Mouse (Mus musculus) embryo, embryonic 10.5 days (tissue): ENCODE measurements around the gene B4galnt3.
A peak's percentile ranks its signal among the peaks of the same experiment; 100 is the strongest.
"Not testable (repeated sequence)": the region's sequence is repeated elsewhere in the genome, so short reads cannot be mapped to it uniquely, and the experiment has no call there.

Experiments
- DNase-seq: peaks from one replicate; pipeline ENCODE4 v3.0.0-alpha.2; 2015; ENCODE audit warnings: low spot score

B4galnt3 gene

DNA sequence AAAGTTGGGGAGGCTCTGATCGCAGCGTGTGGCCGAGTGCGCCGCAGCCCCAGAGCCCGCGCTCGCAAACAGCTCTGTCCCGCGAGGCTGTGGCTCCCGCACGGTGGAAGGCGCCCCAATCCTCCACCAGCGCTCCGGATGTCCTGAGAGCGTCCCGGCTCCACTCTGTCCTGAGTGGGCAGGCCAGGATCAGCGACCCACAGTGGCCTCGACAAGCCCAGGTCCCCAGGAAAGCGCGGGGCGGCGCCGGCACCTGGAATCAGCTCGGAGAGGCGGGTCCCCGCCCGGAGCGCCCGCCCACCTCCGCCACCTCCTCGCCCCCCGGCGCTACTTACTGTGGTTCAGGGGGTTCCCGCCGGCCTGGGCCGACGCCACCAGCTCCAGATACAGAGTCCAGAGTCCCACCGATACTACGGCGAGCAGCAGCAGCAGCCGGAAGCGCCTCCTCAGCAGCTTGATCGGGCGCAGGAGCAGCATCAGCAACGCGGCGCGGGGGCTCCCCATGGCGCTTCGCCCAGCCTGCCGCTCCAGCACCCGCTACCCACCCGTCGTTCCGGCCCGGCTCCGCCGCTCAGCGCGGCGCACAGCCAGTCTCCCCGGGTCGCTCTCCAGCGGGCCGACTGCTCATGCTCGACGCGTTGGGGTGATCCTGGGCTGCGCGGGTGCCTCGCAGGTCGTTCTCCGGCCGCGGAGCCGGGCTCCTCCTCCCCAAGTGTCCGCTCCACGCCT, at the start of gene B4galnt3, which contains the start of gene D330020A13Rik:
TSS of gene B4galnt3 (minus strand) at position 504 of the 729 bp plus-strand sequence.
TSS of gene D330020A13Rik (plus strand) at position 309 of the 729 bp plus-strand sequence.
- peak; percentile 51 for DNase-seq

GRCm38 (mm10) chr6:120343992-120344391, 49.6 kb upstream of the B4galnt3 start:
- DNase-seq, result no peak

DNA sequence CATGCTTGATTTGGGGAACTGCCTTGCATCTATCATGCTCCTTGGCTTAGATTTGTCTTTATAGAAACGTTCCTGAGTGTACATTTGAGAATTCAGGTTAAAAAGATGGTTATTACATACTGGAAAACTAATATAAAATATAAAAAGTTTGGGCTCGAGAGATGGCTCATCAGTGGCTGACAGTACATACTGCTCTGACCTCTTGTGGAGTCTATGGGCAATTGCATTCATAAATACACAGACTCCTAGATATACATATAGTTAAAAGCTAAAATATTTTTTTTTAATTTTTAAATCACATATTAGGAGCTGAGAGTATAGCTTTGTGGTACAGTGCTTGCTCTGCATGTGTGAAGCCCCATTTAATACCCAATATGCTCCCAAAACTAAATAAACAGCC, 38.0 kb upstream of the B4galnt3 start:
- DNase-seq, result no peak

DNA sequence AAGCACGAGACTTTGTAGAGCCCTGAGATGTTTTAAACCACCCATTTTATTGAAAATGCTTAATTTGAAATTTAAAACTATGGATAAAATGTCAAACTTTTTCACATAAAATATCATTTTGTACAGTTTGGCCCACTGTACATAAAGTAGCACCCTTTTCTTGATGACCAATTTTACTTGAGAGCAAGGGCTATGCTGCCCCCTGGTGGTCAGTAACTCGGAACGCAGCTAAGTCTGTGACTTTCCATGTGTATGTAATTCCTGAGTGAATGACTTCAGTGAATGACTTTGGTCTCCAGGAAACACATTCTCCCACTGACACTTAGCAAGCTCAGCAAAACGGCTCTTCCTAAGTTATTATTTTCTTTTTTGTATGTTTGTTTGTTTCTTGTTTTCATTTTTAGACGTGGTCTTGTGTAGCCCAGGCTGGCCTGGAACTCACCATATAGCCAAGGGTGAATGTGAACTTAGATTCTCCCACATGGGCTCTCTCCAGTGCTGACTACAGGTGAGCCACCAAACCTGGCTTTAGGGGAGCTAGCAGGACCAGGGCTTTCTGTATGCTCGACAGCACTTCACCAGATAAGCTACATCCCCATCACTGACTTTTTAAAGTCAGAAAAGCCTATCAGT, 30.1 kb upstream of the B4galnt3 start:
- DNase-seq, result peak; percentile 90

DNA sequence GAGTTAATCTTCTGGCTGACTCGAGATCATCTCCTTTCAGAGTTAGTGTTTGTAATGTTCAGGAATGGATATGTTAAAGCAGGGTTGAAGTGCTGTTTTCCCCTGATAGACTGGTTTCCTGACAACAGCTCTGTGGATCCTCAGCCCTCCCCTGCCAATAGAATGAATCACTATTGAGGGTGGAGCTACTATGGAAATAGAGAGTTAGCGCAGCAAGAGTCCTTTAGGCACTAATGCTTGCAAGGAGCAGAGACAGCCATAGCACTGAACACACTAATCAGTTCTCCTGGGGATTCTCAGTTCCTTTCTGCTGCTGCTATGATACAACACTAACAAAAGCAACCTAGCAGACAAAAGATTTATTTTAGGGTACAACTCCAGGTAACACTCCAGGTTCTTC, 26.0 kb upstream of the B4galnt3 start:
- DNase-seq, result no peak

- no peak for DNase-seq
Observed at GRCm38 (mm10) chr6:120319129-120319528, 24.8 kb upstream of the B4galnt3 start.

DNA sequence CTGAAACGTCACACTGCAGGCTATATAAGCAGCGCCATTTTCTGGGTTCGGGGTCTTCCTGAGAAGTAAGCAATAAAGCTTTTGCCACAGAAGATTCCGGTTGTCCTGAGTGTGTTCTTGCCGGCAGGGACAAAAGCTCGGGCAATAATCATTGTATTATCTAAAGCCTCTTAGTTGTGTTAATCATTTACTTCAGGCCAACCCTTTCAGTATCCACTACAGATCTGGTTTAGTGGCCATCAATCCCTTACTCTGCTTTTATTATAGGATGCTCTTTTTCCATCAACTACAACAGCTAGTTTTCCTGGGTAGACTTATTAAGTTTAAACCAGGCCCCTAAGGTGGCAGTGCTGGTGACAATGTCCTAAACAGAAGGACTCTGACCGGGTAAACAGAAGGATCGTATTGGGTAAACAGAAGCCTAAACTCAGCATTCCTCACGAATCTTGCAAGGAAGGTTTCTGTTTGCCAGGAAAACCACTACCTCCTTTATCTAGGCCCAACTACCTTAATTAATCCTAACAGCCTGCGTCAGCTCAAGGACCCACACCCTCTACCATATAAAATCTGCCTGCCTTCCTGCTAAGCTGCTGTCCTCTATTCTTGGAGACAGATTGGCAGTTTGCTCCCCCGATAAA, 24.1 kb upstream of the B4galnt3 start:
- no peak for DNase-seq

DNA sequence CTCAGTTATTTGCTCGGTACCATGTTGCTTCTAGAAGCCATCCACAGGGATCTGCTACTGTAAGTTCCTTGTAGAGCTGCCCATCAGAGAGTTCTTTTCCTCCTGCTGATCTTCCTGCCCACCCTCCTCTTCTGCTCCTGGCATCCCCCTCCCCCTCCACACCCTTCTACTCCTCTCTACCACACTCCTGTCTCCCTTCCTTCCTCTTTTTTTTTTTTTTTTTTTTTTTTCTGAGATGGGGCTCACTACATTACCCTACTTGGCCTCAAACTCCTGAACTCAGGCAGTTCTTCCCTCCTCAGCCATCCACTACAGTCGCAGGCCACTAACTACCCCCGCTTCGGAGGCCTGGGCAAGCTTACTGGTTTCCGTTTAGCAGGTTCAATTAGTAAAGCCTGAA, 18.1 kb upstream of the B4galnt3 start:
- DNase-seq, result no peak

DNA sequence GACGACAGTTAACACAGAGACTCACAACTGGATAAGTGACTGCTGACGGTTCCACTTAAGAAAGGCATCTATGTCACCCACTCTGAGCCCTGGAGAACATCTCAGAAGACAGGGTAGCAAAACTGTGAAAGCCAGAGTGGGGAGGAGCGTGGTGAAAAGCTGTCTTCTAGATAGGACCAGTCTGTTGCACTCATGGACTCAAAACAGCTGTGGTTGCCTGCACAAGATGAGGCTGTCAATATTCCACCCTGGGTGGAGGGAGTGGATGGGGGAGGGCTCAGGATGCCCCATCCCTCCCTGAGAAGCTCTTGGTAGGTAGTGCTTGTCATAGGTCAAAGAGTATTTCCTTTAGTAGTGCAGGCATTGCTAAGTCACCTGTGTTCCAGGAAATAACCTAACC, 15.4 kb upstream of the B4galnt3 start:
- no peak for DNase-seq

DNA sequence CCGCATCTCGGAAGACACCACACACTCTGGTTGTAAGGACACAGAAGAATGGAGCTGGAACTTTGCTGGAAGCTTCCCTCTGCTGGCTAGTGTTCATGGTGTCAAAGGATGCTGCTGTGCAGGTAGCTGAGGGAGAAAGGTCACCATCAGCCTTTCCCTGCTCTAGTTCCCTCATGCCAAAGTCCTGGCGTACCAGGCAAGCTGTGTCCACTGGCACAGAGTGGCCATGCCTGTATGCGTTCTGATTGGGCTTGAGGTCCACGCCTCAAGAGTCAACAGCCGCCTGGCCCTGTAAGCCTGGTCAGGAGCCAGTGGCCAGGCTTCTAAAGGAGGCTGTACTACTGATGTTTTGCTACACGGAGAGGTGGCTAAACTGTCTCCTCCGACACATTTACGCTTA, 15.0 kb upstream of the B4galnt3 start:
- no peak for DNase-seq

- DNase-seq, result no peak
Observed at GRCm38 (mm10) chr6:120306859-120307594, 12.7 kb upstream of the B4galnt3 start.

DNA sequence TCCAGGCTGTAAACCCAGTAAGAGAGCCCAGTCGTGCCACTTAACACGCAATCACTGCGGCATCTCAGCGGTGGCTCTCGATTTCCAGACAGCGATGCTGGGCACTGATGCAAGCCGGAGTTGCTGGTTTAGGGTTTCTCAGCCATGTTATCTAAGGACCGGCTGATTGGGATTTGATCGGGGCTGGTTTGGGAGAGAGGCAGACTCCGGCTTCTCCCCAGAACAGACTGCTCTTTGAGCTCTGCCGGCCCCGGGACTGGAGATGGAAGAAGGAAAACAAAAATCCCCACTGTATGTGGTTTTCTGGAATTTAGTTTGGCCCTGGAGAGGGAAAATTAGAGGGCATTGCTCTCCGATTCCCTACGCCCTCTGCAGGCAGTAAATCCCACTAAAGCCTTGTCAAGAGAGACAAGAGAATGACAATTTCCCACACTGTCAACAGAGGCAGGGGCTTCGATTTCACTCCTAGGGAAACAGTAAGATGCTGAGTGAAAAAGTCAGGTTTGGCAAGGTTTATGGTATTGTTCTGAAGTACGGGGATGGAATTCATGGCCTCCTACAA, 8.5 kb upstream of the B4galnt3 start:
- peak; percentile 51 for DNase-seq

GRCm38 (mm10) chr6:120301137-120301536, 6.8 kb upstream of the B4galnt3 start:
- peak; percentile 72 for DNase-seq

- not testable (repeated sequence) for DNase-seq
Observed at GRCm38 (mm10) chr6:120296589-120296988, 2.2 kb upstream of the B4galnt3 start.

DNA sequence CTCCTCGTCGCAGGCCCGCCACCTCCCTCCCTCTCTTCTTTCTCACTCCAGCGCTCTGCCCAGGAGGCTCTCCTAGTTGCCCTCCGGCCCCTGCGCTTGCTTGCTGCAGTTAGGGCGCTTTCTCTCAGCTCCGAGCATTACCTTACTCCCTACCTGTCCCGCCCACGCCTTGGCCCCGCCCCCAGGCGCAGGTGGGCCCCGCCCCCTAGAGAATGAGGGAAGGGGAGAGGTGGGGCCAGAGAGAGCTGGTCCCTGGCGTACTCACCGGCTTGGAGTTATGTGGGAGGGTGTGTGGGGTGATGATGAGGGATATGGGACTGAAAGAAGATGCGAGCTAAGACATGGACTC, 400 bp upstream of the B4galnt3 start:
- no peak for DNase-seq

DNA sequence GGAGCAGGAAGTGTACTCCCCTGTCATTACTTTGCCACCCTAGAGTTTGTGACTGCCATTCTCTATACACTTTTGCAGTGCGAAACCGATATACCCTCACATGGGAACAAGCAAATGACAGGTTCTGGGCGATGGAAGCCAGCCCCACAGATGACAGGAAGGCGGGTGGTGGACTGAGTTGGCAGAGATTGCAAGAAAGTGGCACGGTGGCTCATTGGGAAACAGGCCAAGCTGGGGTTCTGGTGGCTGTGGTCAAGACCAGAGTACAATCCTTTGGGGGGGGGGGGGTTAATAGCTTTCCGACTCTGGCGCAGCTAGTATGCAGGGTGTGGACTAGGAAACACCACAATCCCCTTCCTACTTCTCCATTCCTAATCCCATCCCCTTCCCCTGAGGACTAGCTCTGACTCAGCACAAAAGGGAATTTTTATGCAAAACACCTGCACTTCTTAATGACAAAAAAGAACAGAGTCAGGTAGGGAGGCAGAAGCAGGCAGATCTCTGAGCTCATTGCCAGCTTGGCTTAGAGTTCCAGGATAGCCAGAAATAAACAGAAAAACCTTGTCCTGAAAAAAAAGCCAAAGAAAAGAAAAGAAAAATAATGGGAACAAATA, 2.9 kb downstream of the B4galnt3 start:
- no peak for DNase-seq

GRCm38 (mm10) chr6:120289430-120289829, 4.9 kb downstream of the B4galnt3 start:
- no peak for DNase-seq

DNA sequence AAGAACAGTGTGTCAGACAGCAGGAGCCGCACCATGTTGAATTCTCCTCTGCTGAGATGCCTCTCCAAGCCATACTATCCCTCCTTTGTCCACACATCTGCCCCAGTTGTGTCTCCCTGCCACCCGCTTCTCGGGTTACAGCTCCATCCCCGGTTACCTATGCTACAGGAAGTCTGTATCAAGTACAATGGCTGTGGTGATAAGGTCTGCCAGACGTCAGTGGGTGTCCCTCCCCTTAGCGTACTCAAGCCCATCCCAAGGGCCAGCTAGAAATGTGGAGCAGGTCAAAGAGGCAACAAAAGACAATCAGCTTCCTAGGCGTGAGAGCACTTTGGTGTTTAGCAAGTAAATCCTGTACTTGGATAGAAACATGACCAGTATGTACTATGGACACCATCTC, 5.8 kb downstream of the B4galnt3 start:
- DNase-seq, result no peak

- no peak for DNase-seq
Observed at GRCm38 (mm10) chr6:120287279-120287678, 7.1 kb downstream of the B4galnt3 start.

GRCm38 (mm10) chr6:120276874-120277449, 17.4 kb downstream of the B4galnt3 start:
- no peak for DNase-seq

DNA sequence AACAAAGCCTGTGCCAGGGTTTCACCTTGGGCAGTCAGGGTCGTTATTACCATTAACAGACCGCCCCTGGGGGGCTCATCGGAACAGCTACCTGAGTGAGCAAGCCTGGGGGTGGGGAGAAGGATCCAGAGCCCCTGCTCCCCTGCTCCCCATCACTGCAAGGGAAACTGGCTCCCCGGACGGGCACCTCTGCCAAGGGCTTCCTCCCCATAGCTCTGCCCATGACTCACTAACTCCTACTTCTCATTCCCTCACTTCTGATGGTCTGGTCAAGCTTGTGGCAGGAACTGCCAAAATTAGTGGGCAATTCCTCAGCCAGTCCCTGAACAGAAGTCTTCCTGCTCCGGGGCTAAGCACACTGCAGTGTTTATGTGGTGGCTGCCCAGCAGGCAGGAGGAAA, 19.1 kb downstream of the B4galnt3 start:
- DNase-seq, result no peak
